Mouse (Mus musculus): ENCODE data around the gene Pxk. TPM values are rescaled to one million over a fixed set of nuclear protein-coding genes. Genes with fewer than 3 reads are reported as not detected.
"Not testable (repeated sequence)": the region's sequence is repeated elsewhere in the genome, so short reads cannot be mapped to it uniquely, and the experiment has no call there.

Pxk gene
- total RNA-seq, 2 experiments from 2014 or later: 36.7 to 37.9 TPM

- DNase-seq (ENCODE audit: low spot score in 2 of 2): peak; percentile 40 to 42
Observed at GRCm38 (mm10) chr14:8099561-8100021, 1.6 kb downstream of the Pxk start.

- peak; percentile 22 to 45 for DNase-seq (ENCODE audit: low spot score in 2 of 2)
Observed at GRCm38 (mm10) chr14:8101886-8102285, 3.9 kb downstream of the Pxk start.

- DNase-seq (ENCODE audit: low spot score in 2 of 2): no peak
Observed at GRCm38 (mm10) chr14:8102676-8103075, 4.7 kb downstream of the Pxk start.

- DNase-seq (ENCODE audit: low spot score in 2 of 2): no peak
Observed at GRCm38 (mm10) chr14:8108047-8108446, 10.0 kb downstream of the Pxk start.

- DNase-seq (ENCODE audit: low spot score in 2 of 2): no peak
Observed at GRCm38 (mm10) chr14:8108976-8109375, 11.0 kb downstream of the Pxk start.

- DNase-seq (ENCODE audit: low spot score in 2 of 2): no peak
Observed at GRCm38 (mm10) chr14:8111545-8111944, 13.5 kb downstream of the Pxk start.

GRCm38 (mm10) chr14:8112036-8112435 is 14.0 kb downstream of the Pxk start:
- no peak for DNase-seq (ENCODE audit: low spot score in 2 of 2)

- DNase-seq (ENCODE audit: low spot score in 2 of 2): no peak
Observed at GRCm38 (mm10) chr14:8113616-8114015, 15.6 kb downstream of the Pxk start.

GRCm38 (mm10) chr14:8114306-8114705 is 16.3 kb downstream of the Pxk start:
- DNase-seq (ENCODE audit: low spot score in 2 of 2): no peak

- no peak for DNase-seq (ENCODE audit: low spot score in 2 of 2)
Observed at GRCm38 (mm10) chr14:8114756-8115155, 16.7 kb downstream of the Pxk start.

- no peak for DNase-seq (ENCODE audit: low spot score in 2 of 2)
Observed at GRCm38 (mm10) chr14:8115772-8116171, 17.8 kb downstream of the Pxk start.

GRCm38 (mm10) chr14:8117371-8117770 is 19.4 kb downstream of the Pxk start:
- DNase-seq (ENCODE audit: low spot score in 2 of 2): no peak

GRCm38 (mm10) chr14:8119454-8119853 is 21.4 kb downstream of the Pxk start:
- no peak for DNase-seq (ENCODE audit: low spot score in 2 of 2)

- DNase-seq (ENCODE audit: low spot score in 2 of 2): no peak
Observed at GRCm38 (mm10) chr14:8119904-8120303, 21.9 kb downstream of the Pxk start.

GRCm38 (mm10) chr14:8123141-8123540 is 25.1 kb downstream of the Pxk start:
- DNase-seq (ENCODE audit: low spot score in 2 of 2): no peak

- not testable (repeated sequence) for DNase-seq (ENCODE audit: low spot score in 2 of 2)
Observed at GRCm38 (mm10) chr14:8123611-8124010, 25.6 kb downstream of the Pxk start.

- no peak for DNase-seq (ENCODE audit: low spot score in 2 of 2)
Observed at GRCm38 (mm10) chr14:8124046-8124881, 26.3 kb downstream of the Pxk start.

GRCm38 (mm10) chr14:8127971-8128370 is 30.0 kb downstream of the Pxk start:
- no peak for DNase-seq (ENCODE audit: low spot score in 2 of 2)

- DNase-seq (ENCODE audit: low spot score in 2 of 2): peak; percentile 17 to 18
Observed at GRCm38 (mm10) chr14:8132789-8133188, 34.8 kb downstream of the Pxk start.

- no peak for DNase-seq (ENCODE audit: low spot score in 2 of 2)
Observed at GRCm38 (mm10) chr14:8134234-8134633, 36.2 kb downstream of the Pxk start.

- peak; percentile 26 to 54 for DNase-seq (ENCODE audit: low spot score in 2 of 2)
Observed at GRCm38 (mm10) chr14:8135130-8135529, 37.1 kb downstream of the Pxk start.

- DNase-seq (ENCODE audit: low spot score in 2 of 2): no peak
Observed at GRCm38 (mm10) chr14:8139724-8140710, 42.0 kb downstream of the Pxk start.
